Mouse (Mus musculus) gastrocnemius, adult 18-20 months (tissue): Measurements from ENCODE around the gene Nudt16l1. TPM values are rescaled to one million over a fixed set of nuclear protein-coding genes. Genes with fewer than 3 reads are reported as not detected.

Experiments used
- DNase-seq: peaks from one replicate; pipeline ENCODE4 v3.0.0; 2021; ENCODE audit warnings: low spot score
- total RNA-seq, 2 experiments: library from RNA; stranded (reverse); gene quantifications; 2 replicates each; pipeline ENCODE4 v1.2.3; 2021

Gene Nudt16l1
- total RNA-seq, 2 experiments from 2014 or later: 10.1 to 12.5 TPM

- DNase-seq: no peak
Measured at GRCm38 (mm10) chr16:4956609-4957008, 18.0 kb downstream of the Nudt16l1 start.

DNA sequence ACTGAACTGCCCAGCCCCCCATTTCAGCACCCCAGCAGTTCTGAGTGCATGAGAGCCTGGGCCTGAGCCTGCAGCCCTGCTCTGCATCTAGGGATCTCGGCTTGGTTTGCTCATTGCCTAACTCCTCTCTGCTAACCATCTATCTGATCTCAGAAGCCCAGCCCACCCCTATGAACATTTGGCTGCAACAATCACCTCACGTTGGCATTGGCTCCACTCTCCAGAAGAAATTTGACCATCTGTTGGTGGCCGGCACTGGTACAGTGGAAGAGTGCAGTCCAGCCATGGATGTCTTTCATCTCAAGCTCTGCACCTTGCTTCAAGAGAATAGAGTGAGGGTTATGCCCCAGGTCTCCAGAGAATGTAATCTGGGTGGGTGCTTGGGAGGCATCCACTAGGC lies 18.9 kb downstream of the Nudt16l1 start:
- no peak for DNase-seq

DNA sequence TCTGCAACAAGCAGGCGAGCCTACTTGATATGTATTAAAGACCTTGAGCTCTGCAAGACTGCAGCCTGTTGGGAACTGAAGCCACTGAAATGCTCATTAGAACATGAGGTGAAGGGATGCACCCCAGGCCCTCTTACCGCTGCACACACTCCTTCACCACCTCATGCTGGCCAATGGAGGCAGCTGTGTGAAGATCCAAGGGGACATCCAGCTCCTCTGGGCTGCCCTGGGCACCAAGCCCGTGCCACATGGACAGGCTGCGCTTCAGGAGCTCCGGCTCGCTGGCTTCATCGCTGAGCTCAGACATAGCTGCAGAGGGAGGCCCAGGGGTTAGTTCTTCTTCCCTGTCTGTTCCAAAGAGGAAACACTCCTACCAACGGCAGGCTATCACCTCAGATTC lies 21.7 kb downstream of the Nudt16l1 start:
- DNase-seq: no peak

GRCm38 (mm10) chr16:4963346-4963745 lies 24.8 kb downstream of the Nudt16l1 start:
- DNase-seq: no peak

DNA sequence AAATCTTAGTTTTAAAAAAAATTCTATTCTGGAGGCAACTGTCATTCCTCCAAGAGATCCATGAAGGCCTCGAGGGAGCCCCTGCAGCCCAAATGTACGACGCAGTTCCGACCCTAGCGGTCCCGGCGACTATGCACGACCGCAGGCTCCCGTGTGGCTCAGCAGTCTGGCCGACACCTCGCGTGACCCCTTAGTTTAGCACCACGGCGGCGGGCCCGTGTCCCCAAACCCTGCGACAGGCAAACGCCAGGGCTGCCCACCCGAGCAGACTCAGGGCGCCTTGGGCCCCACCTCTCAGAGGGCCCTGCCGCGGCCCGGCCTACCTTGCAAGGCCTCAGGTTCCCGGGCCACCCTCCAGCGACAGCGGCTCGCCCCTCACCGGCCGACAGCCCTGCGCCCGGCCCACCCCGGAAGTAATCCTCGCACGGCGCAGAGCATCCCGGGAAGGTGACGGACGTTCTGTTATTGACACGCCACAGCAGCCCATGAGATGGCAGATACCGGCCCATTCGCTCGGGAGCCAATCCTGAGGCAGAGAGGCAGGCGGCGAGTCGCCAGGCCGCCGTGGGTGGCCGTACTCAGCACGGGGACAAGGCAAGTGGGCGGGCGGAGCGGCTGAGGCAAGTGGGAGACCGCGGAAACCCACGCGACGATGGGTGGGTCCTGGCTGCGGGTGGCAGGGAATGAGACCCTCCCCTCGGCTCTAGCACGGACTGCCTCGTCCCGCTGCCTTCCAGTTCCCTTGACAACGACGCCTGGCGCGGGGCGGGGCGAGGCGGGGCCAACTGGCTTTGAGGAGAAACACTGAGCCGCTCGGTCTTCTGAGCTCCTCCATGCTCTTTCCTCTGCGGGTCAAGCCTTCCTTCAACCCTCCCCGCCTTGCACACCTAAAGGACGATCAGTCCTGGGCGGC lies 25.5 kb downstream of the Nudt16l1 start, which contains the start of gene Anks3:
TSS of gene Anks3 (minus strand) at position 409 of the 913 bp plus-strand sequence.
- DNase-seq: peak; percentile 97

- no peak for DNase-seq
Measured at GRCm38 (mm10) chr16:4964731-4965391, 26.3 kb downstream of the Nudt16l1 start.

DNA sequence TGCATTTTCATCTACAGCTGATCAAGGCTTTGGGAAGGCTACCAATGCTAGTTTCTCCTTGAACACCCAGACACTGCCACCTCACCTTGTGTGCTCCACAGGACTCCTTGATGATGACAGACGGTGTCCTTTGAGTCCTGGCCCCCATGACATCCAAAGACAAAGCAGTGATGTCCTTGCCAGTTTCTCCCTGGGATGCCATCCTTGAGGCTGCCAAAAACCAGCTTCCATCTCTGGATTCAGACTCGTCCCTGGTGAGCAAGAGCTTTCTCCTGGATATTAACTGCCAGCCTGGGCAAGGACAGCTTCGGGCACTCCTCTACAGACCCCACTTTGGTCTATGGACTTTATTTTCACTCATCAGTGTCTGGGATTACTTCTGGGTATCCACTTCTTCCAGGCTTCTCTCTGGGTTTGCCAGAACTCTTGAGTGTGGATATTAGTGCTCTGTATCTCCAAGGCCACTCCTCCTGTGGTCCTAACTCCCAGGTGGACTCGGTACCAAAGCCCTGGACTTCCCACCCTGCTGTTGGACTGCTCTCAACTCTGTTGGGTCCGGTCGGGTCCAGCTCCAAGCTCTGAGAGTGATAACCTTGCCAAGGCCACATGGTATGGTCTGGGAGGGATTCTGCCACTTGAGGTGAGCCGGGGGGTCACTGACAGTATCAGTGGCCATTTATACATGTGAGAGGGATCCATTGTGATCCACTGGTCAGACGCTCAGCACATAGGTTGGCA lies 27.0 kb downstream of the Nudt16l1 start:
- DNase-seq: no peak

GRCm38 (mm10) chr16:4968426-4968825 lies 29.9 kb downstream of the Nudt16l1 start:
- DNase-seq: no peak

GRCm38 (mm10) chr16:4969055-4969843 lies 30.7 kb downstream of the Nudt16l1 start:
- DNase-seq: no peak

- no peak for DNase-seq
Measured at GRCm38 (mm10) chr16:4971626-4972025, 33.1 kb downstream of the Nudt16l1 start.

DNA sequence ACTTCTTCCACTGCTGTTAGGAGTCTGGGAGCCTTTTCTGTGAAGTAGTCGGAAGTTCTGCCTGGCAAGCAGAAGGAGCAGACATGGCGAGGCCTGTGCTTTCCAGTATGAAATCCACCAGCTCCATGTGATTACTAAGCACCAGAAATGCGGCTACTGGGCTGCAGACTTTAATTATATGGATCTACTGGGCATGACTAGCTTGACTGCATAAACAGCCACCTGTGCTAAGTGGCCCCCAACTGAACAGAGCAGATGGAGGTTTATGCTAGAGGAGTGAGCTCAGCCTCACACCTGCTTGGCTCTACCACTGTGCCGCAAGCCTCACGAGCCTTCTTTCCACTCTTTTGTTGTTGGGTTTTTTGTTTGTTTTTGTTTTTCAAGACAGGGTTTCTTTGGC lies 36.0 kb downstream of the Nudt16l1 start:
- no peak for DNase-seq

DNA sequence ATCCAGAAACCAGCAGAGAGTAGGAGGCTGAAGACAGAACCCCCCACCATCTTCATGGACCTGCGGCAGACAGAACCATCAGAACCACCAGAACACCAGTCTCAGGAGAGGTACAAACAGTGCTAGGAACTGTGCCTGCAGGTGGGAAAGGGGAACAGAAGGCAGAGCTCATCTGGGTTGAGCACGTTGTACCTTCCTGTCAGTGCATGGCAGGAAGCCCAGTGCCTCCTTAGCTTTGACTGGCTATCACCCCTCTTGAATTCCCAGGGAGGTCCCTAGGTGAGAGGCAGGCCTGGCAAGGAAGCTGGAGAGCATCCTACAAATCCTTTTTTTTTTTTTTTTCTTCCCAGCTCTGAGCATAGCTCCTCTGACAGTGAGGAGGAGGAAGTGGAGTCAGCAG lies 37.6 kb downstream of the Nudt16l1 start:
- no peak for DNase-seq

DNA sequence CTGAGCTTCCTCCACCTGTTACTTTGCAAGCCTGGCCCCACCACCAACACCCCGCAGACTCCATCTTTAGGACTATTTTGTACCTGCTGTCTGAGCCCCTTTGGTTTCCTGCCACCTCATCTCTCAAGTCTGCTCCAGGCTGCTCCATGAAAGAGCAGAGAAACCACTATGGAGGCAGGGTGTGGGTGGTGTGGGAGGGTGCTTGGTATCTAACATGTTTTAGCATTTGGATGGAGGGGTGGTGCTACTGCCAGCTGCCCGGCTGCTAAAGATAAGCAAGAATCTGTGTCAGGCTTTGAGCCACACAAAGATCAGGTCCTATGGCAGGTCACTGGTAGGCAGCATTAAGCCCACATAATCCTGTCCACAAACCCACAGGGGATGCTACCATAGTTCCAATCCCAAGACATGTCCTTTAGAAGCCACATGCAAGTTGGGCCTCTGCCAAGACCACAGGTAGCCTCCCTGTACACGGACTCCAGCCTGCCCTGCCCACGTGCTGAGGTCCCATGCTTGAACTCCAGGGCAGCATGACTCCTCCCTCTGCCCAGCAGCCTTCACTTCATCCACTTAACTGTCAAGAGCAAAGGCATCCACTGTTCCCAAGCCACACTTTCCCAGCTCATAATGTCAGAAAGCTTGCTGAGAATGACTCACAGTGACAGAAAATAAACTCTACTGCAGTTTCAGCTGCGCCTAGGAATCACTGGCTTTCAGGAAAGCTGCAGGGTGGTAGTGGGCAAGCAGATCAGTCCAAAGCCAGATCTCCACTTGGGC lies 39.9 kb downstream of the Nudt16l1 start:
- no peak for DNase-seq

DNA sequence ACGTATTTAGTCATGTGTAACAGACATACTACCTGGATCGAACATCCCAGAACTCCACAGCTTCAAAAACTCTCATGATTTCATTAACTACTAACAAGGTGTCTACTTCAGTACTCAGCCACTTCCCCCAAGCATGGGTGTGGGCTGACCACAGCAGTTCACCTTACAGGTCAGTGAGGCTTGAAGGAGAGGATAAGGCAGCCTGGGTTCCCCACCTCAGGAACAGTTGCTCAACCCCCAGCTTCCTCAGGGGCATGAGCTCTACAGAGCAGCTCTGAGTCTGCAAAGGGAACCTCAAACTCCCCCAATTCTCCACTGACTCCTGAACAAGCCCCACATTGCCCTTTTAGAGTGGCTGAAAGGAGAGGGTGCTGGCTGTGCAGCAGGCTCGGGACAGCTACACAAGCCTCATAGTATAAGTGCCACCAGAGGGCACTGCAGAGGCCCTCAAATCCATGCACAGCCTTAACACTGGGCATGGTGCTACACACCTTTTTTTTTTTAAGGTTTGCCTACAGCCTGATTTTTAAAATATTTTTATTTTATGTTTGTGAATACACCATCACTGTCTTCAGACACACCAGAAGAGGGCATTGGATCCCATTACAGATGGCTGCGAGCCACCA lies 41.3 kb downstream of the Nudt16l1 start:
- no peak for DNase-seq

- no peak for DNase-seq
Measured at GRCm38 (mm10) chr16:4984717-4985116, 46.2 kb downstream of the Nudt16l1 start.

Other genes starting within 250 kb of the Nudt16l1 start
- gene Nmral1, start 219.4 kb upstream of the Nudt16l1 start, total RNA-seq: 1 to 10 TPM; 2.5 to 2.9 TPM
- gene Hmox2, start 212.4 kb upstream of the Nudt16l1 start, total RNA-seq: 10 to 100 TPM; 37.6 to 46.7 TPM
- 10 to 100 TPM; 73.7 to 74.7 TPM for gene Cdip1, start 148.5 kb upstream of the Nudt16l1 start, total RNA-seq
- not detected for gene 4930562C15Rik, start 103.3 kb upstream of the Nudt16l1 start, total RNA-seq
- gene Ubald1, start 58.4 kb upstream of the Nudt16l1 start, total RNA-seq: 10 to 100 TPM; 35.4 to 37.6 TPM
- gene Mgrn1, start 52.5 kb upstream of the Nudt16l1 start, total RNA-seq: 10 to 100 TPM; 54.2 to 62.4 TPM
- gene Anks3, start 25.4 kb downstream of the Nudt16l1 start, total RNA-seq: 10 to 100 TPM in 1 of 2 experiments, 1 to 10 TPM in 1; 9.2 to 10.7 TPM
- not detected for gene Sept12, start 59.1 kb downstream of the Nudt16l1 start, total RNA-seq
- gene Smim22, start 68.5 kb downstream of the Nudt16l1 start, total RNA-seq: not detected
- gene Rogdi, start 74.8 kb downstream of the Nudt16l1 start, total RNA-seq: 1 to 10 TPM; 4.9 to 5.7 TPM
- 10 to 100 TPM; 28.9 to 32.3 TPM for gene Glyr1, start 111.1 kb downstream of the Nudt16l1 start, total RNA-seq
- 10 to 100 TPM; 19.5 to 23.9 TPM for gene Ubn1, start 111.3 kb downstream of the Nudt16l1 start, total RNA-seq
- gene Ppl, start 193.7 kb downstream of the Nudt16l1 start, total RNA-seq: 1 to 10 TPM; 3.1 to 3.6 TPM
- gene Sec14l5, start 208.3 kb downstream of the Nudt16l1 start, total RNA-seq: 10 to 100 TPM; 10.9 to 12.9 TPM